Mouse (Mus musculus) liver, postnatal 0 days (tissue): ENCODE data around the gene Tox2. TPM values are rescaled to one million over a fixed set of nuclear protein-coding genes. Genes with fewer than 3 reads are reported as not detected.

ENCODE experiments used
- ATAC-seq: fragments of 200-750 bp; cut with Nextera tagmentation; 2 replicates; pipeline ENCODE4 v1.8.0; 2017; ENCODE audit warnings: mild to moderate bottlenecking, moderate library complexity
- DNase-seq: peaks from one replicate; pipeline ENCODE4 v3.0.0-alpha.2; 2016
- H3K27ac ChIP-seq: fragments of 300-500 bp; sonication (generic); 2 replicates; pipeline ENCODE4 v1.5.1; 2014; ENCODE audit warnings: antibody characterized with exemption, moderate library complexity, mild to moderate bottlenecking, low read depth
- H3K27me3 ChIP-seq: fragments of 300-500 bp; sonication (generic); 2 replicates; pipeline ENCODE4 v1.6.1; 2014; ENCODE audit warnings: low read length, control low read depth, mixed read lengths; ENCODE audit not compliant: insufficient read depth
- H3K36me3 ChIP-seq: fragments of 300-500 bp; sonication (generic); replicated peaks from 2 replicates; pipeline ENCODE4 v1.6.1; 2014; ENCODE audit warnings: mild to moderate bottlenecking, control low read depth, low read length, moderate library complexity, mixed read lengths; ENCODE audit not compliant: insufficient read depth
- H3K4me1 ChIP-seq: fragments of 300-500 bp; sonication (generic); 2 replicates; pipeline ENCODE4 v1.6.1; 2014; ENCODE audit warnings: antibody characterized with exemption, mild to moderate bottlenecking, control low read depth; ENCODE audit not compliant: insufficient read depth
- H3K4me2 ChIP-seq: fragments of 300-500 bp; sonication (generic); 2 replicates; pipeline ENCODE4 v1.6.1; 2014; ENCODE audit warnings: low read depth, mild to moderate bottlenecking, low read length, moderate library complexity, mixed read lengths
- H3K4me3 ChIP-seq: fragments of 300-500 bp; sonication (generic); 2 replicates; pipeline ENCODE4 v1.5.1; 2014; ENCODE audit warnings: low read depth, low read length
- H3K9ac ChIP-seq: fragments of 300-500 bp; sonication (generic); replicated peaks from 2 replicates; pipeline ENCODE4 v1.6.1; 2014; ENCODE audit warnings: mild to moderate bottlenecking, moderate library complexity
- H3K9me3 ChIP-seq: fragments of 300-500 bp; sonication (generic); 2 replicates; pipeline ENCODE4 v1.6.1; 2016; ENCODE audit warnings: mild to moderate bottlenecking, control low read depth, low read length, mixed read lengths
- CTCF ChIP-seq: sonication (generic); IDR thresholded peaks from 2 replicates; pipeline ENCODE4 v1.5.1; 2016; ENCODE audit warnings: antibody characterized with exemption, low read depth
- EP300 ChIP-seq: IDR thresholded peaks from 2 replicates; pipeline ENCODE4 v1.6.1; 2016; ENCODE audit warnings: antibody characterized with exemption, low read depth, mild to moderate bottlenecking
- WGBS: fragments of 180-500 bp; shearing (Covaris S2); extraction: QIAGEN DNeasy Blood & Tissue Kit; methylation state at CpG from one replicate; pipeline ENCODE4 v1.1.7; 2014; ENCODE audit not compliant: insufficient replicate concordance; 5-methylcytosine and 5-hydroxymethylcytosine counted together
- polyA plus RNA-seq: library from polyadenylated mRNA; unstranded; fragments of >200 nt; fragmentation: Nextera tagmentation; extraction: Ambion mirVana; gene quantifications from 2 replicates; pipeline ENCODE4 v1.2.1, GENCODE M21; 2015

Tox2 gene
- polyA plus RNA-seq, 1 experiment from 2014 or later = 0.38 TPM

DNA sequence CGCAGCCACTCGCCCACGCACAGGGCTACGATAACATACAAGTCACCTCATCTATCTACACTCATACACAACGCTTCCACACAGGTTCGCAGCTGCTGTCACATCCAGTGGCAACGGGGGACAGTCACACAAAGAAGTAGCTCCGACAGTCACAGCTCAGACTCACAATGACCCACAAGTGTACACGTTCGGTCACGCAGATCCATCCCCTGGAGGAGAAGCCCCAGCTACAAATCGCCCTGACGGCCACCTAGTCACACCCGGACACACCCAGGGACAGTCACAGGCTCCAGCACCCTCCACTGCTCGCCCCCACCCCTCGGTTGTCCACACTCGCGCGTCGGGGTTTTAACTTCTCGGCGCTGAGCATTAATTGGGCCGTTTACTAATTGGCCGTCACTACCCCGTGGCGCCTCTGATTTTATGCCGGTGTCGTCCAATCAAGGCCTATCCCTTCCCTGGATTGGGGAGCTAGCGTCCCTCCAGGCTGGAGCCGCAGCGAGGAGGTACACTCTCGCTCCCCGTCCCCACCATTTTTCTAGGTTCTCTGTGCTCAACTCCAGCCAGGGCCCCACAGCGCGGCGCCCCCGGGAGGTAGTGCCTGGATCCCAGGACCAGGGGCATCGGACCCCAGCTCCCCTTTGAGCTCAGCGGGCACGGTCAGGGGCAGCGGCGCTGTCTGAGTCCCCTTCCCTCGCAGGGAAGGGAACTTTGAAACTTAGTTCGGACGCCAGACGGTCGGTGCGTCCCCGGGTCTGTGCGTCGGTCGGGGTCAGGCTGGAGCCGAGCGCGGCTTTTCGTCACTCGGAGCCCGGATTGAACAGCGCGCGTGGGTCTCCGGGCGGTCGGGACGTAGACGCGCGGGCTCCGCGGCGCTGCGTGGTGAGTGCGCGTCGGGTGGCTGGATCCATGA lies 966 bp downstream of the Tox2 start:
- Histone ChIP-seq H3K4me3 (peak overlapping the region; percentile 50), H3K36me3 (no peaks in the 10 kb centered on the region), H3K9me3 (no peaks in the 10 kb centered on the region), H3K4me2 (peak overlapping the region; percentile 84), H3K4me1 (peaks cover 9% of the 10 kb centered on the region), H3K27ac (no peak overlapping the region), H3K27me3 (peaks cover 47% of the 10 kb centered on the region), H3K9ac (no peak overlapping the region)
- WGBS = 2% methylated on average over 75 of the region's 75 CpGs
- TF ChIP-seq EP300 = no peak
- TF ChIP-seq CTCF = no peak
- no peak for DNase-seq
- no peak for ATAC-seq

DNA sequence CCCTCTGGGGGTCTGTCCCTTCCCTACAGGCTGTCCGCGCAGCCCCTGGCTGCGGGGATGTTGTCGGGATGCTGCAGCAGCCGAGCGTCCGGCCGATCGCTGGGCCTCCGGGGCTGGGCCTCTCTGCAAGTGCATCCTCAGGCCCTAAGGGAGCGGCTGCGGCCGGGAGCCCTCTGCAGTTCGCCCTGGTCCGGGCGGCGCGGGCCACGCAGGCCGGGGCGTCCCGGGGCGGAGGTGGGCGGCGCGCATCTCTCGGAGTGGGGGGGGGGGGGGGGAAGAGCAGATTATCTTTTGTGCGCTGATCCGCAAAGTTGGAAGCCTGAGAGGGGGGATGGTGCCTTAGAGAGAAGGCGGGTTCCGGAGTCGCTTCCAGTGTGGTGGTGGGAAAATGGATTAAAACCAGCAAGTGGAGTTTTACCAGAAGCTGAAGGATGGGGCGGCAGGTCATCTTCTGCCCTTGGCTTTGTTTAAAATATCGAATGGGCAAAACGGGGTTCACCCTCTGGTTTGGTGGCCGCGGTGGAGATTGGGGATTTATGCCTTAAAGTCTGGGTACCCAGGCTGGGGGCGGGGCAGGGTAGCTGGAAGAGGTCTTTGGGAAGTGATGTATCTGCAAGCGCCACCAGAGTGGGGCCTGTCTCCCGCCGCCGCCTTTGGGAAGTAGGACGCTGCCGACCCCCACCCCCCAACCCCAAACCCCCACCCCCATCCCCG lies 1.8 kb downstream of the Tox2 start:
- H3K9ac ChIP-seq = no peak overlapping the region
- peak overlapping the region; percentile 55 for H3K4me2 ChIP-seq
- TF ChIP-seq CTCF = no peak
- TF ChIP-seq EP300 = no peak
- ATAC-seq (no peak), DNase-seq (peak; percentile 23)
- WGBS = 2% methylated on average over 37 of the region's 45 CpGs
- H3K27me3 ChIP-seq = peaks cover 47% of the 10 kb centered on the region
- H3K36me3 ChIP-seq = no peaks in the 10 kb centered on the region
- H3K27ac ChIP-seq = no peak overlapping the region
- peak overlapping the region; percentile 50 for H3K4me3 ChIP-seq
- H3K4me1 ChIP-seq = peaks cover 9% of the 10 kb centered on the region
- H3K9me3 ChIP-seq = no peaks in the 10 kb centered on the region

- H3K36me3 ChIP-seq = no peaks in the 10 kb centered on the region
- H3K4me3 ChIP-seq = no peak overlapping the region
- H3K27me3 ChIP-seq = peaks cover 47% of the 10 kb centered on the region
- H3K9me3 ChIP-seq = no peaks in the 10 kb centered on the region
- DNase-seq = no peak
- no peak for ATAC-seq
- no peak overlapping the region for H3K9ac ChIP-seq
- peaks cover 9% of the 10 kb centered on the region for H3K4me1 ChIP-seq
- TF ChIP-seq EP300 (no peak), CTCF (no peak)
- 7% methylated on average over 6 of the region's 6 CpGs for WGBS
- H3K4me2 ChIP-seq = no peak overlapping the region
- no peak overlapping the region for H3K27ac ChIP-seq
Measured at GRCm38 (mm10) chr2:163205262-163205647, 2.3 kb downstream of the Tox2 start.

DNA sequence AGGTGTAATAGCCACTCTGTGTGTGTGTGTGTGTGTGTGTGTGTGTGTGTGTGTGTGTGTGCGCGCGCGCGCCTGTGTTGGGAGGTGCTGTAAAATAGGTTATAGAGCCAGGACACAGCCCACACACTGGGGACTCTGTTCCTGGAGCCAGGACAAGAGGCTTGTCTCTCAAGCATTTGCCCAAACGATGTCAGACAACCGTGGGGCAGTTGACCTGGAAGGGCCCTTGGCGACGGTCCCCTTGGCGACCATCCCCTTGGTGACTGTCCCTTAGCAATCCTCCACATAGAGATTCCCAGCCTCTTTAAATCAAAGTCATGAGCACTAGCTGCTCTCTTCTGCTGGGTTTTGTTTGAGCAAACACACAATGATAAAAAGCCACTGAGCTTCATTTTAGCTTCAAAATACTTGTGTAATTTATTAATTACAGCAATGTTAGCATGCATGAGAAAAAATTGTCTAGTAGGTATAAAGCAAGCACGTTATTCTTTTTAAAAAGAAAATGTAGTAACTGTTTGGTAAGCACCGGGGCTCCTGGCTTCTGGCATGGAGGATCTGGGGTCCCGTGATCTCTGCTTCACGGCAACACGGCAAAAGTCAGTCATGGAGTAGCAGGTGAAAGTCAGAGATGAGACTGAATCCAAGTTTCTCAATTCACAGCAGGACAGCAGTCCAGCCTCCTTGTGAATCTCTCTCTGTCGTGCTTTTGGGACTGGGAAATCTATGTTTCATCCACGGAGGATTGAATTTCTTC lies 3.0 kb downstream of the Tox2 start:
- WGBS = 55% methylated on average over 17 of the region's 17 CpGs
- ATAC-seq (no peak), DNase-seq (no peak)
- H3K9me3 ChIP-seq = no peaks in the 10 kb centered on the region
- H3K4me3 ChIP-seq = no peak overlapping the region
- peaks cover 9% of the 10 kb centered on the region for H3K4me1 ChIP-seq
- H3K9ac ChIP-seq = no peak overlapping the region
- H3K36me3 ChIP-seq = no peaks in the 10 kb centered on the region
- H3K27ac ChIP-seq = no peak overlapping the region
- peaks cover 47% of the 10 kb centered on the region for H3K27me3 ChIP-seq
- no peak overlapping the region for H3K4me2 ChIP-seq
- TF ChIP-seq EP300 (no peak), CTCF (no peak)

DNA sequence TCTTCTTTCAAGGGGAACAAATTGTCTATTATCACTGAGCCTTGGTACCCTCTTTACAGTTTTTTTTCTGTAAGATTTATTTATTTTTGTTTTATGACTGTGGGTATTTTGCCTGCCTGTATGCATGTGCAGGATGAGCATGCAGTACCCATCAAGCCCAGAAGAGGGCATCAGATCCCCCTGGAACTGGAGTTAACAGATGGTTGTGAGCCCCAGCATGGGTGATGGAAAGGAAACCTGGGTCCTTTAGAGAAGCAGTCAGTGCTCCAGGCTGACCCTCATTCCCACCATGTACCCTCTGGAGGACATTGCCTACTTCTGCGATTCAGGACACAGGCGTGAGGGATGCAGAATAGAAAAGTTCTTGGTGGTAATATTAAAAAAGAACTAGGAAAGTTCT lies 4.4 kb downstream of the Tox2 start:
- Histone ChIP-seq H3K9me3 (no peaks in the 10 kb centered on the region), H3K4me3 (no peak overlapping the region), H3K36me3 (no peaks in the 10 kb centered on the region), H3K4me1 (peaks cover 9% of the 10 kb centered on the region), H3K27me3 (peaks cover 42% of the 10 kb centered on the region), H3K9ac (no peak overlapping the region), H3K4me2 (no peak overlapping the region), H3K27ac (no peak overlapping the region)
- WGBS = 92% methylated on average over 2 of the region's 2 CpGs
- TF ChIP-seq CTCF (peak; percentile 61), EP300 (no peak)
- ATAC-seq (no peak), DNase-seq (peak; percentile 36)

DNA sequence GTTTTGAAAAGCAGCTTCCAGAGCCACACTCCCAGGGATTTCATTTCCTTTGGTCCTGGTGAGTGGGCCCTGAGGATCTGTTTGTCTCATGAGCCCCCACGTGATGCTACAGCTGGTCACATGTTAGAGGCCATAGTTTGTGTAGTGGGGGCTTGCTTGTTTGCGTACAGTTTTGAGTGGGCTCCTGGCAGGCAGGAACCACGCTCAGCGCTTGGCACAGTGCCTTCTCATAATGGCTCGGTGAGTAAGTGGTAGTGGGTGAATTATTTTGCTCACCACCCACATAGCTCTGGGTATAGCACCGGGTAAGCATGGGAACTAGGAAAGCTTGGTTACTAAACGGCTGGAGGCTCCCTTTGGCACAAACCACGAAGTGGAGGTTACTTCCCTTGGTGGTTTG lies 6.2 kb downstream of the Tox2 start:
- H3K27me3 ChIP-seq = peaks cover 25% of the 10 kb centered on the region
- DNase-seq = no peak
- TF ChIP-seq CTCF = no peak
- H3K4me1 ChIP-seq = no peaks in the 10 kb centered on the region
- no peak overlapping the region for H3K27ac ChIP-seq
- no peak overlapping the region for H3K9ac ChIP-seq
- no peak for ATAC-seq
- H3K4me2 ChIP-seq = no peak overlapping the region
- 67% methylated on average over 8 of the region's 8 CpGs for WGBS
- H3K4me3 ChIP-seq = no peak overlapping the region
- no peaks in the 10 kb centered on the region for H3K36me3 ChIP-seq
- no peaks in the 10 kb centered on the region for H3K9me3 ChIP-seq
